Mouse (Mus musculus) heart, postnatal 14 days (tissue): ENCODE data around the gene Arid1a. TPM values are rescaled to one million over a fixed set of nuclear protein-coding genes. Genes with fewer than 3 reads are reported as not detected.

ENCODE experiments used
- DNase-seq, 2 experiments: peaks; one replicate each; pipeline ENCODE4 v3.0.0; 2021 to 2022
- intact Hi-C: fragments of 180-260 bp; cut with DNase I; formaldehyde crosslinking; loops from one replicate; pipeline ENCODE4 v1.15.1; 2025
- total RNA-seq, 2 experiments: library from RNA; stranded (reverse); gene quantifications; 2 replicates each; pipeline ENCODE4 v1.2.3; 2021

Arid1a gene
- total RNA-seq, 2 experiments from 2014 or later: 45.2 to 48.8 TPM

GRCm38 (mm10) chr4:133751521-133752448 lies 4.8 kb downstream of the Arid1a start:
- intact Hi-C loops: loop anchor here (2.0 to 10.0 kb wide), 3 partner anchors 21 to 157 kb away; no protein-coding TSS in a partner anchor
- peak; percentile 39 to 48 for DNase-seq

DNA sequence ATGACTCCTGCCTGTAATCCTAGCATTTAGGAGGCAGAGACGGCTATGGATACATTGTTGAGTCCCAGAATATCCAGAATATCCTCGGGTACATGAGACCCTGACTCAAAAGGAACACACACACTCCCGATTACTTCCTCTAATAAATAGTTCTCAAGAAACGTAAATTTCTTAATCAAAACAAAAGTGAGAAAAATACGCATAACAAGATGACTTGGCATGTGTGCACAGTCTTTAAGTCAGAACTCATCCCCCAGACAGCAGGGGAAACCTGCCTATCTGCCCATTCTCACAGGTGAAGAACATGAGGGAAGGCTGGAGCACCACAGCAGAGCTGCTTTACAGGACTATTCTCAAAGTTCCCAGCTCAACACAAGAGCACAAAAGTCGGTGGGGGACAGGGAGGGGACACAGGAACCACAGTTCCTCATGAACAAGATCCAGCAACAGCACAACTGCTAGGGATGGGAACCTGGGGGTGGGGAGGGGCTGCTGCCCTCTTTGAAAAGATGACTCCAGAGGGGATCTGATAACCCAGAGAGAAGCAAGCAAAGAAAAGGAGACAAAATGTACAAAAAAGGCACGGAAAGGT lies 6.3 kb downstream of the Arid1a start:
- DNase-seq: no peak
- intact Hi-C loops: loop anchor here (2.0 to 10.0 kb wide), 3 partner anchors 19 to 155 kb away; no protein-coding TSS in a partner anchor

DNA sequence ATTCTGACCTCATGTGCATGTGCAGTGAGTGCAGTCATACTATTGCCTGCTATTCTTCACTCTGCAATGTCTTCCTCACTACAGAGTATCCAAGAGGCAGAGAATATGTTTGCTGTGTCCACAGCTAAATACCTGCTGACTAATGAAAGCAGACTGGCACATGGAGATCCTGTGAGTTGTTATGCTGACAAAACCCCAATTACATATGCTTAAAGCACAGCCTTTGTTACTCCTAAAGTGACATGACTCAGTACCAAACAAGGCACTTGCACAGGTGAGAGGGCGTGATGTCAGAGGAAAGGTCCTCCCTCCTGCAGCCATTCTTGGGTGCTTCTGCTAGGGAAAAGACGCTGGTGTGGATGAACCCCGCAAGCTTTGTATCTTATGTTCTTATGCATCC lies 21.3 kb downstream of the Arid1a start:
- intact Hi-C loops: no loop called here

GRCm38 (mm10) chr4:133730122-133730521 lies 26.4 kb downstream of the Arid1a start:
- intact Hi-C loops: loop anchor here (2.0 kb wide), 1 partner anchor 21 kb away; no protein-coding TSS in a partner anchor
- no peak for DNase-seq

More for the DNA sequence above, 21.3 kb downstream of the Arid1a start:
- DNase-seq: no peak

- DNase-seq: peak; percentile 84 to 87
- intact Hi-C loops: loop anchor here (2.0 kb wide), 2 partner anchors 21 kb away; no protein-coding TSS in a partner anchor
These were observed 27.0 kb downstream of the Arid1a start for GRCm38 (mm10) chr4:133729541-133730093.

DNA sequence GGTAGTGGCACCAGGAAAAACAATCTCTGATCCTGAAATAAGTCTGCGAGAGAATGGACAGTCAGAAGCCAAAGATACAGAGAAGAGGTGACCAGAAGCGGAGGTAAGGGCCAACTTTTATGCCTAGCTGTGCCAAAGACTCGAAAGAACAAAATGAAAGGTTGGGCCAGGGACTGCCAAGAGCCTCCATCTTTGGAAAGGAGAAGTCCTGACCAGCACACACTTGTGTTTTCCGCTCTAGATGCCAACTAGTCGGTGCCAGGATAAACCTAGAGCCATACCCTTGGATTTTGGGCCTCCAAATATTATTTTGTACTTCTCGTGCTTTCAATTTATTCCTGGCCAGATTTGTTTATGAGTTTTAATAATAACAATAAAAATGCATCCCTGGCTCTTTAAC lies 27.6 kb downstream of the Arid1a start:
- intact Hi-C loops: loop anchor here (2.0 kb wide), 1 partner anchor 20 kb away; no protein-coding TSS in a partner anchor
- no peak for DNase-seq

- no peak for DNase-seq
- intact Hi-C loops: loop anchor here (2.0 kb wide), 1 partner anchor 19 kb away; no protein-coding TSS in a partner anchor
These were observed 28.3 kb downstream of the Arid1a start for GRCm38 (mm10) chr4:133728256-133728655.

- DNase-seq: no peak
- intact Hi-C loops: no loop called here
These were observed 30.9 kb downstream of the Arid1a start for GRCm38 (mm10) chr4:133725706-133726105.

DNA sequence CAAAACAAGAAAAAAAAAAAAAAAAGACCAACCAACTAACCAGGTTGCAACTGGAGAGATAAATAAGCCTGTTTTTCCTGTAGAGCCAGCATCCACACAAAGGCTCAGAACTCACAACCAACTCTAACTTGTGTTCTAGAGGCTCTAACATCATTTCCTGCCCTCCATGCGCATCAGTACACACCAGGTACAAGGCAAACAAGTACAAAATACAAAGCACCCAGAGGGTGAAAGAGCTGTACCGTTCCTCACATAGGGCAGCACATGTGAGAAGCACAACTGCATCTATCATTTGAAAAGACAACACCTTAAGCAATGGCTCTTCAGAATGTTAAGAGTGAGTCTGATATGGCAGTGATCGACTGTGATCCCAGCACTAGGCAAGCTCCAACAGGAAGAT lies 36.8 kb downstream of the Arid1a start:
- DNase-seq: no peak
- intact Hi-C loops: no loop called here

DNA sequence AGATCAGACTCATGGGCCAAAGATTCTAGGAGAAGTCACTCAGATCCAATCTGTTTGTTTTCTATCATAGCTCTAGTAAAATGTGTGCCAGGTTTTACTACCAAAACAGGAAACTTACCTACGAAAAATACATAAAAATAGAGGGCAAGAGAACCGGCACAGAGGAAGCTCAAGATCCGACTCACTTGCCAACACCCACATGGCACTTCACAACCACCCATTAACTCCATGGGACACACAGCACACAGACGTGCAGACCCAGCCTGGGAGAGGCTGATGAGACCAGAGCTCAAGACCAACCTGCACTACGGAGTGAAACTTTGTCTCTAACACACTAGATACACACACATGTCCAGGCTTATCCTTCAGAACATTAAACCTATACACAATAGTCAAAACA lies 43.8 kb downstream of the Arid1a start:
- DNase-seq: no peak
- intact Hi-C loops: no loop called here

DNA sequence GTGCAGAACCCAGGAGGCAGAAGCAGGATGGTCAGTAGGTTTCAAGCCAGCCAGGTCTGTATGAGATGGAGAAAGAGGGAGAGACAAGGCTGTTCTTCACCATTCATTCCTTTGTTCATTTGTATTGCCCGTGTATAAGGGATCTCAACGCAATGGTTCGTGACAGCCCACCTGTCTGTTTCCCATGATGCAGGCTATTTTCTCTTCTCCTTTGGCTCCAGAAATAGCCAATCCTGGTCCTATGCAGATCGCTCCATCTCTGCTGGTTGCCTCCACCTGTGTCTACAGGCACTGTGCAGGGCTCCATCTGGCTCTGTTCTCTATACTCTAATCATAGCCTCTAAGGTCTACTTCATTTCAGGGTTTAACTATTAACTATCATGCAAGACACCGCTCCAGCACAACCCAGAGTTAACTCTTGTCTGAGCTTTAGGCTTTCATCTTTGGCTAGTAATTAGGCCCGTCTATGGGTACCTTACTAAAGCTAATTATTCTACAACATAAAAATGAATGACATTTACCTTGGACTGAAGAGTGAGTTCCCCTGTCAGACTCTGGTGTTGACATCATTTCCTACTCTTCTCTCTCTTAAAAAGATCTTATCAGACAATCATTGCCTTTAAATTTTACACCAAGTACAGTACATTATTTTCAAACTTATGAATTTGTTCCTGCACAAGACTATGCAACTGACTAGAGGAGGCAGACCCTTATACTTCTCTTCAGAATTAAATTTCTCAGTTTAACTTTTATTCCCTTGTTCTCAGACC lies 45.1 kb downstream of the Arid1a start:
- intact Hi-C loops: no loop called here
- no peak for DNase-seq

- no peak for DNase-seq
- intact Hi-C loops: loop anchor here (2.0 kb wide), 1 partner anchor 19 kb away; no protein-coding TSS in a partner anchor
These were observed 47.2 kb downstream of the Arid1a start for GRCm38 (mm10) chr4:133709395-133709794.

- no peak for DNase-seq
- intact Hi-C loops: no loop called here
These were observed 49.1 kb downstream of the Arid1a start for GRCm38 (mm10) chr4:133707464-133707863.

- intact Hi-C loops: no loop called here
- DNase-seq: peak; percentile 74 to 77
These were observed 49.6 kb downstream of the Arid1a start for GRCm38 (mm10) chr4:133706956-133707355.

GRCm38 (mm10) chr4:133705062-133705461 lies 51.5 kb downstream of the Arid1a start:
- intact Hi-C loops: loop anchor here (2.0 kb wide), 2 partner anchors 28 to 52 kb away; partner anchors contain the start of gene Arid1a

DNA sequence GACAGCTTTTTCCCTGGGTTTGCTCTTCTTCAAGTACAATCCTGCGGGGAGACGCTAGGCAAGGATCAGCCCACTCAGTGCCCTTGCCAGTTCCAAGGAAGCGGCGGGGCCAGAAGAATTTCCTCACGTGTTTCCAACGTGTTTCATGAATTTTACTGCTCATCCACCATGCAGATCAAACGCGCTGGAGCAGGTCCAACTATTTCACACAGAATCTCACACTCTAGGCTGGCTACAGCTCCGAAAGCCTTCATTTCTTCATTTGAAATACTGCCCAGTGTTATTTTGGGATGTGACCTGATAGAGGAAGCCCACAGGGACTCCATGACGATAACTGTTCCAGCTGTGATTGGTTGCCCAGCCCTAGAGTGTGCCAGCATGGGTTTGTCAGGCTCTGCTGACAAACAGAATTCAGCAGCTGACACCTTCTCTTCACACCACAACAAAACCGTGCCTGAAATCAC lies 55.6 kb downstream of the Arid1a start:
- intact Hi-C loops: no loop called here
- DNase-seq: peak; percentile 54 to 75

More at GRCm38 (mm10) chr4:133705062-133705461, 51.5 kb downstream of the Arid1a start:
- no peak for DNase-seq

DNA sequence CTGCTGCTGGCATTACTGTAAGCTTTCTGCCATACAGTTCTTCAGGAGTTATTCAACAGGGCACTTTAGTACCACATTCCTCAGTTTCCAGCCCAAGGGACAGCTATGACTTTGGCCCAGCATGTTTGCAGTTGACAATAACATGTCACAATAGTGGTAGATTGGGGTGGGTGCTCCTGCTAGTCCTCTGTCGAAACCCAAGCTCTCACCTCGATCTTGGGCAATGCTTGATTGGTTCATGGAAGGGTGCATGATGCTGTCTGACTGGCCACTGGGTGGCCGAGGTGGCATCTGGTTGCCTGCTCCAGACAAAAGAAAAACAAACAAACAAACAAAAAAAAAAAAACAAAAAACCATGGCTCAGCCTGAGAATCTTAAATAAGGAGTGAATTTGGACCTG lies 61.2 kb downstream of the Arid1a start:
- DNase-seq: no peak

GRCm38 (mm10) chr4:133690252-133690651 lies 66.3 kb downstream of the Arid1a start:
- intact Hi-C loops: loop anchor here (5.0 kb wide), 1 partner anchor 62 kb away; no protein-coding TSS in a partner anchor
- peak in 1 of 2 experiments; percentile 54 for DNase-seq

More for the DNA sequence above, 61.2 kb downstream of the Arid1a start:
- intact Hi-C loops: no loop called here

DNA sequence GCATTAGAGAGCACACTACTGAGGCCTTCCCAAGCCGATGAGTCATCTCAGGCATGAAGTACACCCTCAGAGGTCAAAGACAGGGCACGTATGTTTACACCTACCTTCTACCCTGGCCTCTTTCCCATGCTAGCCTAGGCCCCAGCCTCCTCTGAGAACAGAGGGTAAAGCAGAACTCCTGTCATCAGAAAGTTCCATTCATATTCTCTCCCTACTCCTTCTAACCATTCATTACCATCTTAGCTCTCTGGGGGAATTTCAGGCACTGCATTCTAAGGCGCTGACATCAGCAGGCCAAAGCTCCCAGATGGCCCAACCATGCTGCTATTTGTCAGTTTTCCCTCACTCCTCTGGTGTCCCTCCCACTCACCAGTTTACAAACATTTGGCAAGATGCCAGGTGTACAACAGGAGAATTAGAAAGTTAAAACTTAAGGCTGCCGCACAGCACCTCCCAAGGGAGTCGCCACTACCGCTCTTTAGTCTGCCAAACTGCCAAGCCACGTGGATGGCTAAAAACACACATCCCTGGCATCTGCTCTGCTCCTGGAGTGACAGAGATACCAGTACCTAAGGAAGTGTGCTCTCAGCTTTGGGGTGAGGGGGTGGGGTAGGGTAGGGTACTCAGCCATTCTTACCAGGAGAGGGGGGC lies 68.0 kb downstream of the Arid1a start:
- intact Hi-C loops: no loop called here
- peak; percentile 35 to 39 for DNase-seq
